Mouse (Mus musculus): Measurements from ENCODE around the gene Htr6. TPM values are rescaled to one million over a fixed set of nuclear protein-coding genes. Genes with fewer than 3 reads are reported as not detected.
A peak's percentile ranks its signal among the peaks of the same experiment; 100 is the strongest.

The Htr6 gene
- total RNA-seq, 2 experiments from 2014 or later: 5.9 to 6.9 TPM

DNA sequence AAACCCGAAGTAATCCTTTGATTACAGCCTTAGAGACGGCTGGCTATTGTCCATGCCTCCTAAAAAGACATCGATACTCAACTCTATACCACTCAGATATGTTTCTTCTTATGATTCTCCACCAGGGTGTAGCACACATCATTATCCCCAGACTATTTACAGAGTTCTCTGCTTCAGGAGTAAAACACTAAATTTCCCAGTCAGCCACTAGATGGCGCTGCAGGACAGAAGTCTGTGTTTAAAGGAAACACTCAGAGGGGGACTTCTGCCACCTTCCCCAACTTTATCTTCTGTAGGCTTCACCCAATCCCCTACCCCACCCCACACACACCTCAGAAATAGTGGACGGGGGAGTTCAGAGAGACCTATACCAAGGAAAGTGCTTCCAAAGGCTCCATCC lies 10.7 kb upstream of the Htr6 start:
- peak; percentile 81 to 89 for DNase-seq (ENCODE audit: extremely low spot score in 1 of 2, low spot score in 2 of 2)
- TF ChIP-seq CTCF (IDR thresholded peaks at IDR 0.05): peak; percentile 97
- Histone ChIP-seq H3K4me3 (no peak overlapping the region), H3K27ac (no peak overlapping the region)
- intact Hi-C loops (cut with DNase I): loop anchor here (1.0 to 5.0 kb wide), 4 partner anchors 106 to 251 kb away; partner anchors contain the start of gene Capzb

- intact Hi-C loops (cut with DNase I): loop anchor here (5.0 kb wide), 1 partner anchor 107 kb away; the partner anchor contains the start of gene Capzb
These were observed 10.0 kb upstream of the Htr6 start for GRCm38 (mm10) chr4:139085337-139085736.

GRCm38 (mm10) chr4:139082790-139083564 lies 7.6 kb upstream of the Htr6 start:
- no peak overlapping the region for H3K4me3 ChIP-seq
- no peak overlapping the region for H3K27ac ChIP-seq
- DNase-seq (ENCODE audit: extremely low spot score in 1 of 2, low spot score in 2 of 2): no peak
- no peak for TF ChIP-seq CTCF (IDR thresholded peaks at IDR 0.05)
- intact Hi-C loops (cut with DNase I): no loop called here

More at GRCm38 (mm10) chr4:139085337-139085736, 10.0 kb upstream of the Htr6 start:
- Histone ChIP-seq H3K27ac (no peak overlapping the region), H3K4me3 (no peak overlapping the region)
- no peak for DNase-seq (ENCODE audit: extremely low spot score in 1 of 2, low spot score in 2 of 2)
- TF ChIP-seq CTCF (IDR thresholded peaks at IDR 0.05): no peak

DNA sequence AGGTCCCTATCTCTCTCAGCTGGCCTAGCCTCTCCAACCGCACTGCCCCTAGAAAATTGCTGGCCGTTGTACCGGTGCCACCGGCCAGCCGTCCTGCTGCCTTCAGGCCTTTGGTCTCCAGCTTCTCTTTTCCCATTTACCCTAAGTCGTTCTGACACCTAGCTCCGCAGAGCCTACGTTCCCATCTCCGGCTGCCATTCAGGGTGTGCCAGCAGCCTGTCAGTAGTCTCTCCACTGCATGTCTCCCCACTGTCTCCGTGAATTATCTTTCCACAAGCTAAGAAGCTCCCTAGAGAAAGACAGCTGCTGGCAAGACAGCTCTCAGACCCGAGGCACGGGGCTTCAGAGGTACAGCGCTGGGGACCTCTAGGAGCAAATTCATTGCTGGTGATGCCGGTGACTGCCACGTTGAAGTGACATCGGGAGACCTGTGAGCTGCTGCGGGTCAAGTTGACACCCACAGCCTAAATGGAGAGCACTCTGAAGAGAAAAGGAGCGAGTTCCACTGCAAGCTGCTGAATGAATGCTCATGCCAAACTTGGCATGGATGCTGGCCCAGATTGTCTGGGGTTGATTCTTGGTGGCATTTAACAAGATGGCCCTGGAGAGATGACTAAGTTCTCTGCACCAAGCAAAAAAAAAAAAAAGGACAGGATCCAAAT lies 6.0 kb upstream of the Htr6 start:
- Histone ChIP-seq H3K27ac (peak overlapping the region; percentile 36; the same call in 1 of the 2 replicates), H3K4me3 (no peak overlapping the region)
- intact Hi-C loops (cut with DNase I): no loop called here
- DNase-seq (ENCODE audit: extremely low spot score in 1 of 2, low spot score in 2 of 2): peak in 1 of 2 experiments; percentile 47
- TF ChIP-seq CTCF (IDR thresholded peaks at IDR 0.05): no peak

DNA sequence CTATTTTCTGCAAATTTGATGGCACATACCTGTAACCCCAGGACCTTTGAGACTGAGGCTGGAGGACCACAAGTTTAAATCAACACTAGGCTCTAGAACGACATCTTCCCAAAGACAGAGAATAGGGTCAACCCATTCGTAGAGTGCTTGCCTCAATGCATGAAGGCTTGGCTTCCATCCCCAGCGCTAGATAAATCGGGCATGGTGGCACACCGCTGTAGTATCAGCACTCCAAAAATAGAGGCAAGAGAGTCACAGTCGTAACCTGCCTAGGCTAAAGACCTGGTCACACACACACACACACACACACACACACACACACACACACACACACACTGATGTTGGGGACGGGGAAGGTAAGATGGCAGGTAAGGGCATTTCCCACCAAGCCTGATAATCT lies 4.9 kb upstream of the Htr6 start:
- intact Hi-C loops (cut with DNase I): no loop called here

GRCm38 (mm10) chr4:139079439-139079838 lies 4.1 kb upstream of the Htr6 start:
- TF ChIP-seq CTCF (IDR thresholded peaks at IDR 0.05): no peak
- intact Hi-C loops (cut with DNase I): loop anchor here (2.0 kb wide), 1 partner anchor 213 kb away; no protein-coding TSS in a partner anchor
- Histone ChIP-seq H3K4me3 (no peak overlapping the region), H3K27ac (no peak overlapping the region)
- DNase-seq (ENCODE audit: extremely low spot score in 1 of 2, low spot score in 2 of 2): no peak

More for the DNA sequence above, 4.9 kb upstream of the Htr6 start:
- no peak for TF ChIP-seq CTCF (IDR thresholded peaks at IDR 0.05)
- DNase-seq (ENCODE audit: extremely low spot score in 1 of 2, low spot score in 2 of 2): no peak
- Histone ChIP-seq H3K4me3 (no peak overlapping the region), H3K27ac (no peak overlapping the region)

DNA sequence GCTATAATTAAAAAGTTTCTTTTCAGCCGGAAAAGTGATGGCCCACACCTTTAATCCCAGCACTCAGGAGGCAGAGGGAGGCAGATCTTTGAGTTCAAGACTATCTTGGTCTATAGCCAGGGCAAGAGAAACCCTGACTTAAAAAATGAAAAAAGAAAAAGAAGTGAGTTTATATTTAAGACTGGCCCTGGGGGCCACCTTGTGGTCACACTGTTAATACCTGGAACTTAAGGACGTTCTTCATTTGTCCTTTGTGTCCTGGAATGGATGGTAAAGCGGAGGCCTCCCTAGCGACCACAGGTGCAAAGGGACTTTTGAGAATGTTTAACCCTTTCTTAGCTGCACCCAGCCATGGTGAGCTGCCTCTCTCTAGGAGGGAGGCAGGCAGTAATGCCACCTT lies 3.4 kb upstream of the Htr6 start:
- no peak for DNase-seq (ENCODE audit: extremely low spot score in 1 of 2, low spot score in 2 of 2)
- Histone ChIP-seq H3K4me3 (no peak overlapping the region), H3K27ac (no peak overlapping the region)
- intact Hi-C loops (cut with DNase I): loop anchor here (2.0 kb wide), 1 partner anchor 212 kb away; no protein-coding TSS in a partner anchor
- peak; percentile 43 for TF ChIP-seq CTCF (IDR thresholded peaks at IDR 0.05)

DNA sequence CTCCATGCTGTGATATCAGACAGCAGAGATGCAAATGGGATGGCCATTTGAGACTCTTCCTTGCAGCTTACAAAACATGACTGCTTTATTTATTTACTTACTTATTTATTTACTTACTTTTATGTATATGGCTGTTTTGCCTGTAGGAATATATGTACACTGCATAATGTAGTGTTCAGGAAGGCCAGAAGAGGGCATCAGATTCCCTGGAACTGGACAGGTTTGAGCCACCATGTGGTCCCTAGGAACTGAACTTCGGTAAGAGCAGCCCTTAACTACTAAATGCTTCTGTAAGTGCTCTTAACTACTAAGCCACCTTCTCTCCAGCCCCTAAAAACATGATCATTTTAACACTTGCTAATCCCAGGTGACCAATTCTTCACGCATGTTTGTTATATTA lies 2.9 kb upstream of the Htr6 start:
- H3K27ac ChIP-seq: no peak overlapping the region
- TF ChIP-seq CTCF (IDR thresholded peaks at IDR 0.05): peak; percentile 53
- DNase-seq (ENCODE audit: extremely low spot score in 1 of 2, low spot score in 2 of 2): no peak
- H3K4me3 ChIP-seq: no peak overlapping the region
- intact Hi-C loops (cut with DNase I): loop anchor here (2.0 kb wide), 1 partner anchor 212 kb away; no protein-coding TSS in a partner anchor

GRCm38 (mm10) chr4:139075915-139076314 lies 545 bp upstream of the Htr6 start:
- peak in 1 of 2 experiments; percentile 52 for DNase-seq (ENCODE audit: extremely low spot score in 1 of 2, low spot score in 2 of 2)
- Histone ChIP-seq H3K4me3 (peak overlapping the region; percentile 74), H3K27ac (peak overlapping the region; percentile 90)
- intact Hi-C loops (cut with DNase I): loop anchor here (1.0 kb wide), 1 partner anchor 154 kb away; no protein-coding TSS in a partner anchor
- peak; percentile 51 for TF ChIP-seq CTCF (IDR thresholded peaks at IDR 0.05)

GRCm38 (mm10) chr4:139074060-139074459 lies 1.3 kb downstream of the Htr6 start:
- DNase-seq (ENCODE audit: extremely low spot score in 1 of 2, low spot score in 2 of 2): no peak
- H3K4me3 ChIP-seq: peak overlapping the region; percentile 74
- intact Hi-C loops (cut with DNase I): no loop called here
- TF ChIP-seq CTCF (IDR thresholded peaks at IDR 0.05): no peak; the same call in 1 of the 2 replicates
- peak overlapping the region; percentile 90 for H3K27ac ChIP-seq

DNA sequence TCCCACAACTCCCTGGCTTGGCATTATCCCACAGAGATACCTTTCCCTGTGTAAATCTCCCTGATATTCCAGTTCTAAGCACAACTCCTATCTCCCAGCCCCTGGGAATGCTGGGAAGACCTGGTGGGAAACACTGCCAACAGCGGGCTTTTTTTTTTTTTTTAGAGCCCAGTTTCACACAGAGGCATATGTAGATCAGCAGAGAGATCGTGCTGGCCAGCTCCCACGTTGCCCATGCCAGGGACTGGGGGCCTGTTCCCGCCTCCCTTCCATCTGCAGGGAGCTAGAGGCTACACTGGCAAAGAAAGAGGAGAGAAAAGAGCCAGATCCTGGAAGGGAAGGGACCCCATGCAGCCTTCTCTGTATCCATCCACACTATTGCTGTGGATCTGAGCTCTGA lies 7.1 kb downstream of the Htr6 start:
- peak in 1 of 2 experiments; percentile 61 for DNase-seq (ENCODE audit: extremely low spot score in 1 of 2, low spot score in 2 of 2)
- intact Hi-C loops (cut with DNase I): loop anchor here (5.0 kb wide), 1 partner anchor 66 kb away; no protein-coding TSS in a partner anchor
- Histone ChIP-seq H3K27ac (peak overlapping the region; percentile 81), H3K4me3 (no peak overlapping the region)
- TF ChIP-seq CTCF (IDR thresholded peaks at IDR 0.05): no peak

- no peak for DNase-seq (ENCODE audit: extremely low spot score in 1 of 2, low spot score in 2 of 2)
- intact Hi-C loops (cut with DNase I): loop anchor here (5.0 kb wide), 1 partner anchor 63 kb away; no protein-coding TSS in a partner anchor
- TF ChIP-seq CTCF (IDR thresholded peaks at IDR 0.05): no peak
- H3K27ac ChIP-seq: no peak overlapping the region
- H3K4me3 ChIP-seq: no peak overlapping the region
These were observed 10.5 kb downstream of the Htr6 start for GRCm38 (mm10) chr4:139064831-139065230.
